Mouse (Mus musculus) inflammation-experienced regulatory T-cells, adult 16 weeks (primary cell): Measurements from ENCODE around the gene Arpc3. TPM values are rescaled to one million over a fixed set of nuclear protein-coding genes. Genes with fewer than 3 reads are reported as not detected.

Experiments
- polyA plus RNA-seq: library from polyadenylated mRNA; unstranded; fragments of 100-300 nt; shearing (Covaris generic); gene quantifications from one replicate; pipeline ENCODE4 v1.2.1, GENCODE M21; 2017

The Arpc3 gene
- polyA plus RNA-seq, result 499 TPM

GRCm38 (mm10) chr5:122391786-122392180 is at the start of gene Arpc3:
Gene Arpc3, plus strand, starts transcription at chr5:122391878.

GRCm38 (mm10) chr5:122353807-122354491 is 37.7 kb upstream of the Arpc3 start, which contains the start of the genes Rad9b and Vps29:
Gene Rad9b, minus strand, starts transcription at chr5:122354233.
Gene Vps29, plus strand, starts transcription at chr5:122354369.

GRCm38 (mm10) chr5:122371591-122372191 is 20.0 kb upstream of the Arpc3 start, which contains the start of gene Gpn3:
Gene Gpn3, plus strand, starts transcription at chr5:122371876.

GRCm38 (mm10) chr5:122372192-122372769 is 19.4 kb upstream of the Arpc3 start, which contains the start of gene Fam216a:
Gene Fam216a, minus strand, starts transcription at chr5:122372364.

GRCm38 (mm10) chr5:122421271-122422068 is 29.8 kb downstream of the Arpc3 start, which contains the start of gene Anapc7:
Gene Anapc7, plus strand, starts transcription at chr5:122421693.

Other genes starting within 250 kb of the Arpc3 start
- gene Ppp1cc, start 233.6 kb upstream of the Arpc3 start, polyA plus RNA-seq, result 82.9 TPM
- gene Hvcn1, start 185.1 kb upstream of the Arpc3 start, polyA plus RNA-seq, result 120 TPM
- 2.3 TPM for gene Tctn1, start 127.4 kb upstream of the Arpc3 start, polyA plus RNA-seq
- 13.1 TPM for gene Pptc7, start 107.5 kb upstream of the Arpc3 start, polyA plus RNA-seq
- 7.2 TPM for gene Rad9b, start 37.6 kb upstream of the Arpc3 start, polyA plus RNA-seq
- 166 TPM for gene Vps29, start 37.5 kb upstream of the Arpc3 start, polyA plus RNA-seq
- 84.7 TPM for gene Gpn3, start 20.0 kb upstream of the Arpc3 start, polyA plus RNA-seq
- 22.2 TPM for gene Fam216a, start 19.5 kb upstream of the Arpc3 start, polyA plus RNA-seq
- 42.2 TPM for gene Anapc7, start 29.8 kb downstream of the Arpc3 start, polyA plus RNA-seq
- gene Atp2a2, start 110.3 kb downstream of the Arpc3 start, polyA plus RNA-seq, result 7.8 TPM
- 8.0 TPM for gene Ift81, start 222.6 kb downstream of the Arpc3 start, polyA plus RNA-seq